Mouse (Mus musculus) lung, postnatal 36 days (tissue): Measurements from ENCODE around the gene Ssh3.

Experiments used
- DNase-seq: peaks from one replicate; pipeline ENCODE4 v3.0.0; 2022; ENCODE audit warnings: mixed read lengths

The Ssh3 gene

DNA sequence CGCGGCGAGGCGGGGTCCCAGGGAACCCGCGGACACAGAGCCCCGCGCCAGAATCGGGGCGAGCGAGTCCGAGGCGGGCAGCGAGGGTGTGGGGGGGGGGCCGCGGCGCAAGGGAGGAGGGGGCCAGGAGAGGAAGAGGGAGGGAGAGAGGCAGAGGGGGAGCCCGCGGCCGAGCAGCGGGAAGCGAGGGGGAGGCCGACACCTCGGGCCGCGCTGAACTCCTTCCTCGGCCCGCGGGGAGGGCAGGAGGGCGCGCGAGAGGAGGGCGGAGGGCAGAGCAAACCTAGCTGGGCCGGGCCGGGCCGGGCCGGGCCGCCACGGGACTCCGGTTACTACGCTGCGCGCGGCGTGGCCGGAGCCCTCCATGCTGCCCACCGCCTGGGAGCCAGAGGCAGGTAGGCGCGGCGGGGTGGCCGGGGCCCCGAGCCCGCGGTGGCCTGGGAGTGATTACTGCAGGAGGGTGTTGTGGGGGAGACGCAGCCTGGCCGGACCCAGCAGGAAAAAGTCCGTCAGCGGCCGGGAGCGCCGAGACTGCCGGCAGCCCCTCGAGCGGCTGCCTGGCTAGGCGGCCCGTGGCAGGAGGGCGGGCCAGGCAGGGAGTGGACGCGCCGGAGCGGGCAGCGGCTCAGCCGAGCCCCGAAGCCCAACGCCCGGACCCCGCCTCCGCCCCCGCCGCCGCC, 54.1 kb downstream of the Ssh3 start:
- no peak for DNase-seq

DNA sequence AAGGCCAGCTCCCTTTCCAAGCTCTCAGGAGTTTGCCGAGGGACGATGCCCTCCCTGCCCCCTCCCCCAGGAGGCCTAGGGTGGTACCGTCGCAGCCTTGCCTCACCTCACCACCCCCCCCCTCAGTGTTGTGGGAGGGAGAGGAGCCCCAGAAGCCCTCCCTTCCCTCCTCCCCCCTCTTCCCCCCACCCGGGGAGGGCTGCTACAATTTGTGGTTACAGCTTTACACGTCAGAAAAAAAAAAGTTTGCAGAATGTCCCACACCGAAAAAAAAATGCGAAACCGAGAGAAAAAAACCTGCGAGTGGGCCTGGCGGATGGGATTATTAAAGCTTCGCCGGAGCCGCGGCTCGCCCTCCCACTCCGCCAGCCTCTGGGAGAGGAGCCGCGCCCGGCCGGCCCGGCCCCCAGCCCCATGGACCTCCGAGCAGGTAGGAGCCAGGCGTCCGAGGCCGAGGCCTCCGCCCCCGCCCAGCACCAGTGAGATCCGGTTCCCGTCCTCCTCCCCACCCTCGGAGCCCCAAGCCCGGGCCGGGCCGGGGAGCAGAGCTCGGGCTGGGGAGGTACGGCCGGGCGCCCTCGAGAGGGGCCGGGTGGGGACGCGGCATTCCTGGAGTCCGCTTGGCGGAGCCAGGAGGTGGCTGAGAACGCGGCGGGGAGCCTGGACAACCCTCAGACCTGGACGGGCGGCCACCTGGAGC, 54.8 kb downstream of the Ssh3 start, which contains the start of the genes Clcf1 and AC109138.7:
Clcf1 (plus strand) TSS at position 168 of the 700 bp plus-strand sequence.
AC109138.7 (plus strand) TSS at position 287 of the 700 bp plus-strand sequence.
- DNase-seq, result peak; percentile 76

DNA sequence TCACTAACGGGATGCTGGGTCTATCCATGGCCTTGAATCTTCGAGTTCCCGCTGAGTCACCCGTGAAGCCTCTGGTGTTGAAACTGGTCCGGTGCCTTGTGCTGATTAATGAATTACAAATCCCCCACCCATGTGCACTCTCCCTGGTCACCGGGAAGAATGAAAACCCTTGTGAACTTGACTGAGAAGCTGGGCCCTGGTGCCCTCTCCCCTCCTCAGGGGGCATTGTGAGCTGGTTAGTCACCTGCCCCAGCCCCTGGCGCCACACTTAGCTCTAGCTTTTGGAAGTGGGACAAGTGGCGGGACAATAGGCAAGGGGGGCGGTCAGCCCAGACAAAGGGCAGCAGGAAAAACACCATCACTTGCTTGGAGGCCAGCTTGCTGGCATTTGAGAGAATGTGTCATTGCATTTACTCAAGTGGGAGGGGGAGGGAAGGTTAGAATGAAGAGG, 55.4 kb downstream of the Ssh3 start:
- DNase-seq, result no peak

DNA sequence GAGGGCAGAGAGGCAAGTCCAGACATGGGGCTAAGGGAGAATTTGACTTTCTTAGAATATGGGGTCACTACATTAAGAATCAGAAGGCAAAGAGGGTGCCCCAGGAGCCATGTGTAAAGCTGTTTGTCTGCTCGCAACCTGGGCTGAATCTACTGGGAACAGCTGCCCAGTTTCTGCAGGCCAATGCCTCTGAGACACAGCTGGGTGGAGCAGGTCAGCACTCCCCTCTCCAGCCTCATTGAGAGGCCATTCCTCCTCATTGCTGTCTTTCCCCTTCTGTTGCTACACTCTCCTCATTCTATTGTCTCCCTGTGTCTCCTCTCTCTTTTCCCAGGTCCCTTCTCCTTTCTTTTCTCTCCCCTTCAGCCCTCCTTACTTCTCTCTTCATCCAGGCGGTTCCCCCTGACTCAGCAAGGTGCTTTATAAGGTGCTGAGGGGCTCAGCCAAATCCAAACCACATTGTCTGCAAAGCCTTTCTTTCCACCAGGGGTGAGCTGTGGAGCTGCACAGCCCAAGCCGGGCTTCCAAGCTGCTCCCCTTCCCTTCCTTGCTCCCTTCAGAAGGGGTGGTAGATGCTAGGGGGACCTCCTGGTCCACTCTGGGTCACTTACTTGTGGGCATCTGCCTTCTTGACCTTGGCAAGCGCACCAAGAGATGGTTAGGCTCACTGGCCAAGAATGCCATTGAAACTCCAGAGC, 56.9 kb downstream of the Ssh3 start:
- no peak for DNase-seq
